Mouse (Mus musculus) midbrain, embryonic 13.5 days (tissue): ENCODE measurements around the gene Zfp672. TPM values are rescaled to one million over a fixed set of nuclear protein-coding genes. Genes with fewer than 3 reads are reported as not detected.
"Not testable (repeated sequence)": the region's sequence is repeated elsewhere in the genome, so short reads cannot be mapped to it uniquely, and the experiment has no call there.

ENCODE experiments used
- ATAC-seq: fragments of 200-750 bp; cut with Nextera tagmentation; 2 replicates; pipeline ENCODE4 v1.8.0; 2017; ENCODE audit warnings: mild to moderate bottlenecking, moderate TSS enrichment, moderate library complexity
- H3K27ac ChIP-seq: fragments of 300-500 bp; sonication (generic); 2 replicates; pipeline ENCODE4 v1.5.1; 2015; ENCODE audit warnings: inconsistent platforms, mild to moderate bottlenecking, moderate library complexity
- H3K27me3 ChIP-seq: fragments of 300-500 bp; sonication (generic); 2 replicates; pipeline ENCODE4 v1.6.1; 2015; ENCODE audit warnings: mild to moderate bottlenecking, inconsistent platforms
- H3K36me3 ChIP-seq: fragments of 300-500 bp; sonication (generic); 2 replicates; pipeline ENCODE4 v1.6.1; 2015; ENCODE audit warnings: mild to moderate bottlenecking, inconsistent platforms
- H3K4me1 ChIP-seq: fragments of 300-500 bp; sonication (generic); replicated peaks from 2 replicates; pipeline ENCODE4 v1.6.1; 2015; ENCODE audit warnings: inconsistent platforms
- H3K4me2 ChIP-seq: fragments of 300-500 bp; sonication (generic); replicated peaks from 2 replicates; pipeline ENCODE4 v1.6.1; 2015; ENCODE audit warnings: moderate library complexity, mild to moderate bottlenecking, inconsistent platforms
- H3K4me3 ChIP-seq: fragments of 300-500 bp; sonication (generic); replicated peaks from 2 replicates; pipeline ENCODE4 v1.5.1; 2015; ENCODE audit warnings: mild to moderate bottlenecking, inconsistent platforms
- H3K9ac ChIP-seq: fragments of 300-500 bp; sonication (generic); replicated peaks from 2 replicates; pipeline ENCODE4 v1.6.1; 2015; ENCODE audit warnings: mild to moderate bottlenecking, inconsistent platforms
- H3K9me3 ChIP-seq: fragments of 300-500 bp; sonication (generic); 2 replicates; pipeline ENCODE4 v1.6.1; 2016; ENCODE audit warnings: mild to moderate bottlenecking, inconsistent platforms
- WGBS: fragments of 180-500 bp; shearing (Covaris S2); methylation state at CpG from one replicate; pipeline ENCODE4 v1.1.7; 2015; 5-methylcytosine and 5-hydroxymethylcytosine counted together
- polyA plus RNA-seq: library from polyadenylated mRNA; unstranded; fragments of >200 nt; fragmentation: Nextera tagmentation; extraction: Ambion mirVana; gene quantifications from 2 replicates; pipeline ENCODE4 v1.2.1, GENCODE M21; 2015

Gene Zfp672
- polyA plus RNA-seq, 1 experiment from 2014 or later: 38.6 TPM

- Histone ChIP-seq H3K36me3 (peaks cover 32% of the 10 kb centered on the region), H3K27ac (peak overlapping the region; percentile 95), H3K4me2 (peak overlapping the region; percentile 87), H3K4me3 (peak overlapping the region; percentile 82), H3K4me1 (peaks cover 20% of the 10 kb centered on the region), H3K9me3 (no peaks in the 10 kb centered on the region), H3K27me3 (no peaks in the 10 kb centered on the region), H3K9ac (peak overlapping the region; percentile 89)
- peak; percentile 99 for ATAC-seq
- WGBS: under 1% methylated on average over 55 of the region's 63 CpGs
These were observed 7.1 kb downstream of the Zfp672 start for GRCm38 (mm10) chr11:58322824-58323569.

- Histone ChIP-seq H3K9me3 (no peaks in the 10 kb centered on the region), H3K36me3 (peaks cover 55% of the 10 kb centered on the region), H3K4me1 (peaks cover 4% of the 10 kb centered on the region), H3K9ac (no peak overlapping the region), H3K27ac (no peak overlapping the region), H3K4me2 (no peak overlapping the region), H3K27me3 (no peaks in the 10 kb centered on the region), H3K4me3 (no peak overlapping the region)
- peak; percentile 43; the same call in 1 of the 2 replicates for ATAC-seq
- 73% methylated on average over 28 of the region's 28 CpGs for WGBS
These were observed 13.3 kb downstream of the Zfp672 start for GRCm38 (mm10) chr11:58316768-58317390.

- H3K27ac ChIP-seq: no peak overlapping the region
- no peaks in the 10 kb centered on the region for H3K4me1 ChIP-seq
- 81% methylated on average over 17 of the region's 17 CpGs for WGBS
- H3K4me3 ChIP-seq: no peak overlapping the region
- peaks cover 56% of the 10 kb centered on the region for H3K36me3 ChIP-seq
- peak; percentile 37; the same call in 1 of the 2 replicates for ATAC-seq
- H3K27me3 ChIP-seq: no peaks in the 10 kb centered on the region
- no peak overlapping the region for H3K4me2 ChIP-seq
- H3K9ac ChIP-seq: no peak overlapping the region
- no peaks in the 10 kb centered on the region for H3K9me3 ChIP-seq
These were observed 13.8 kb downstream of the Zfp672 start for GRCm38 (mm10) chr11:58316344-58316743.

- Histone ChIP-seq H3K4me1 (no peaks in the 10 kb centered on the region), H3K4me3 (no peak overlapping the region), H3K9ac (no peak overlapping the region), H3K4me2 (no peak overlapping the region), H3K27ac (no peak overlapping the region), H3K9me3 (no peaks in the 10 kb centered on the region), H3K27me3 (no peaks in the 10 kb centered on the region), H3K36me3 (peaks cover 61% of the 10 kb centered on the region)
- 96% methylated on average over 5 of the region's 5 CpGs for WGBS
- ATAC-seq: no peak
These were observed 14.5 kb downstream of the Zfp672 start for GRCm38 (mm10) chr11:58315536-58316168.

- H3K27ac ChIP-seq: no peak overlapping the region
- H3K4me1 ChIP-seq: no peaks in the 10 kb centered on the region
- WGBS: 79% methylated on average over 6 of the region's 6 CpGs
- no peak overlapping the region for H3K9ac ChIP-seq
- peaks cover 60% of the 10 kb centered on the region for H3K36me3 ChIP-seq
- no peaks in the 10 kb centered on the region for H3K9me3 ChIP-seq
- no peak for ATAC-seq
- no peak overlapping the region for H3K4me3 ChIP-seq
- H3K27me3 ChIP-seq: no peaks in the 10 kb centered on the region
- H3K4me2 ChIP-seq: no peak overlapping the region
These were observed 16.1 kb downstream of the Zfp672 start for GRCm38 (mm10) chr11:58314069-58314468.

GRCm38 (mm10) chr11:58308661-58309060 is 21.5 kb downstream of the Zfp672 start:
- H3K27me3 ChIP-seq: peaks cover 3% of the 10 kb centered on the region

GRCm38 (mm10) chr11:58307411-58308080 is 22.6 kb downstream of the Zfp672 start:
- Histone ChIP-seq H3K27ac (peak overlapping the region; percentile 67), H3K36me3 (peaks cover 16% of the 10 kb centered on the region; the same call in 1 of the 2 replicates), H3K4me3 (peak overlapping the region; percentile 49), H3K9me3 (no peaks in the 10 kb centered on the region), H3K9ac (peak overlapping the region; percentile 69), H3K4me1 (peaks cover 24% of the 10 kb centered on the region), H3K4me2 (peak overlapping the region; percentile 81), H3K27me3 (peaks cover 3% of the 10 kb centered on the region)
- under 1% methylated on average over 42 of the region's 42 CpGs for WGBS
- peak; percentile 57 for ATAC-seq

More at GRCm38 (mm10) chr11:58308661-58309060, 21.5 kb downstream of the Zfp672 start:
- Histone ChIP-seq H3K9me3 (no peaks in the 10 kb centered on the region), H3K4me2 (no peak overlapping the region), H3K36me3 (peaks cover 16% of the 10 kb centered on the region; the same call in 1 of the 2 replicates), H3K4me1 (peaks cover 21% of the 10 kb centered on the region), H3K4me3 (no peak overlapping the region), H3K9ac (no peak overlapping the region), H3K27ac (no peak overlapping the region)
- WGBS: 94% methylated on average over 9 of the region's 9 CpGs
- no peak for ATAC-seq

GRCm38 (mm10) chr11:58306860-58307308 is 23.3 kb downstream of the Zfp672 start, which contains the start of gene Zfp692:
Gene Zfp692 (plus strand): TSS chr11:58307069.
- Histone ChIP-seq H3K4me2 (peak within 1 kb of the TSS; percentile 81), H3K27me3 (peaks cover 3% of the 10 kb centered on the region), H3K4me1 (peaks cover 24% of the 10 kb centered on the region), H3K27ac (peak within 1 kb of the TSS; percentile 67), H3K36me3 (peaks cover 12% of the 10 kb centered on the region; the same call in 1 of the 2 replicates), H3K9ac (peak within 1 kb of the TSS; percentile 69), H3K9me3 (no peaks in the 10 kb centered on the region), H3K4me3 (peak within 1 kb of the TSS; percentile 49)
- under 1% methylated on average over 34 of the region's 34 CpGs for WGBS
- ATAC-seq: peak; percentile 84

GRCm38 (mm10) chr11:58305299-58305698 is 24.8 kb downstream of the Zfp672 start:
- H3K36me3 ChIP-seq, H3K4me3 ChIP-seq, H3K4me2 ChIP-seq, H3K9me3 ChIP-seq, H3K27ac ChIP-seq, H3K9ac ChIP-seq, H3K27me3 ChIP-seq, ATAC-seq: not testable (repeated sequence)
- 95% methylated on average over 8 of the region's 8 CpGs for WGBS
- peaks cover 30% of the 10 kb centered on the region for H3K4me1 ChIP-seq

- Histone ChIP-seq H3K4me2 (peak overlapping the region; percentile 68), H3K9ac (no peak overlapping the region), H3K36me3 (no peaks in the 10 kb centered on the region), H3K9me3 (no peaks in the 10 kb centered on the region), H3K27ac (no peak overlapping the region), H3K4me3 (peak overlapping the region; percentile 24), H3K27me3 (peaks cover under 1% of the 10 kb centered on the region), H3K4me1 (peaks cover 30% of the 10 kb centered on the region)
- 6% methylated on average over 7 of the region's 7 CpGs for WGBS
- ATAC-seq: no peak
These were observed 26.5 kb downstream of the Zfp672 start for GRCm38 (mm10) chr11:58303594-58303993.

- Histone ChIP-seq H3K4me1 (peaks cover 26% of the 10 kb centered on the region), H3K4me3 (peak overlapping the region; percentile 62), H3K27ac (peak overlapping the region; percentile 89), H3K9me3 (no peaks in the 10 kb centered on the region), H3K4me2 (peak overlapping the region; percentile 68), H3K36me3 (no peaks in the 10 kb centered on the region), H3K27me3 (no peaks in the 10 kb centered on the region), H3K9ac (peak overlapping the region; percentile 72)
- under 1% methylated on average over 26 of the region's 26 CpGs for WGBS
- peak; percentile 59 for ATAC-seq
These were observed 27.2 kb downstream of the Zfp672 start for GRCm38 (mm10) chr11:58302774-58303445.
